Mouse (Mus musculus): ENCODE measurements around the gene Gm20890.
"Not testable (repeated sequence)": the region's sequence is repeated elsewhere in the genome, so short reads cannot be mapped to it uniquely, and the experiment has no call there.

Gene Gm20890

GRCm38 (mm10) chrY:26776699-26777098, at the start of gene Gm20890:
Gm20890 (minus strand) TSS chrY:26776799.
- in situ Hi-C loops (cut with MboI; ENCODE audit: unreplicated experiment in 2 of 2): not testable (repeated sequence)

Measured in v-Abl transformed pro-B cells (cell line).